Mouse (Mus musculus): ENCODE data around the gene Slc12a5. TPM values are rescaled to one million over a fixed set of nuclear protein-coding genes. Genes with fewer than 3 reads are reported as not detected.

Gene Slc12a5
- total and polyA plus RNA-seq, 3 experiments, result 0.50 to 1.3 TPM; not detected in 1

DNA sequence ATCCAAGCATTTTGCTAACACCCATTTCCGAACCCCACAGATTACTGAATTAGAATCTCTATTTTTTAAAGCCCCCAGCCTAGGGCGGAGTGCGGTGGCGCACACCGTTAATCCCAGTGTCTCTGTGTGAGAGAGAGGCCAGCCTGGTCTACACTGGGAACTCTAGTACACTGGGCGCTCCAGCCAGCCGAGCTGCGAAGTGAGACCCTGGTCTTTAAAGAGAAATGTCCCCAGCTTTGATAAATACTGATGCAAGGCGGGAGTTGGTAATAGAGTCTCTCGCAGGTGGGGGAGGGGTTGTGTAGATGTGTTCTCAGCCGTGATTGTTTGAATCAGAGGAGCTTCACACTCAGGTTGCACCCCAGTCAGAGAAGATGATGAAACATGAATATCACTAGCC, 21.5 kb upstream of the Slc12a5 start:
- H3K27me3 ChIP-seq (ENCODE audit: control insufficient read depth in 1 of 2, insufficient read depth in 2 of 2, low read length in 2 of 2), result no peaks in the 10 kb centered on the region
- H3K4me3 ChIP-seq (ENCODE audit: control insufficient read depth in 1 of 2, insufficient read depth in 1 of 2, low read depth in 2 of 2, low read length in 2 of 2), result no peak overlapping the region
- H3K27ac ChIP-seq (ENCODE audit: control insufficient read depth, low read depth, low read length), result no peak overlapping the region
- no peak overlapping the region for H3K9ac ChIP-seq (ENCODE audit: control insufficient read depth, low read depth, low read length, poor library complexity, severe bottlenecking)
- H3K36me3 ChIP-seq (ENCODE audit: control insufficient read depth in 1 of 2, insufficient read depth in 2 of 2, low read length in 2 of 2), result peaks cover 0 to 13% of the 10 kb centered on the region in 2 experiments; a peak in 2 of 4 replicates
- DNase-seq (ENCODE audit: low read depth, low spot score), result no peak
- TF ChIP-seq MAX (IDR thresholded peaks at IDR 0.05; ENCODE audit: low read length) (no peak), POLR2AphosphoS5 (IDR thresholded peaks at IDR 0.05; ENCODE audit: borderline replicate concordance, low read depth, low read length) (no peak), SIN3A (IDR thresholded peaks at IDR 0.05; ENCODE audit: low read length) (no peak), CHD1 (IDR thresholded peaks at IDR 0.05; ENCODE audit: low read depth, low read length) (no peak), MAZ (IDR thresholded peaks at IDR 0.05; ENCODE audit: low read depth, low read length) (no peak), POLR2A (IDR thresholded peaks at IDR 0.05; ENCODE audit: control insufficient read depth in 1 of 2, insufficient read depth in 1 of 2, low read depth in 1 of 2, low read length in 2 of 2, poor library complexity in 1 of 2) (no peak), NELFE (IDR thresholded peaks at IDR 0.05; ENCODE audit: low read depth, low read length) (no peak), MYB (IDR thresholded peaks at IDR 0.05; ENCODE audit: low read depth, low read length) (no peak), KAT2A (conservative IDR thresholded peaks at IDR 0.05; ENCODE audit: low read depth, low read length) (no peak), E2F4 (IDR thresholded peaks at IDR 0.05; ENCODE audit: borderline replicate concordance, low read depth, low read length) (no peak), POLR2AphosphoS2 (IDR thresholded peaks at IDR 0.05; ENCODE audit: low read length) (no peak), ZMIZ1 (IDR thresholded peaks at IDR 0.05; ENCODE audit: low read depth, low read length) (no peak), ZC3H11A (IDR thresholded peaks at IDR 0.05; ENCODE audit: low read depth, low read length) (no peak), ZNF384 (IDR thresholded peaks at IDR 0.05; ENCODE audit: low read depth, low read length) (no peak), TAL1 (IDR thresholded peaks at IDR 0.05; ENCODE audit: low read length) (no peak), TCF12 (IDR thresholded peaks at IDR 0.05; ENCODE audit: low read depth, low read length) (no peak), ZKSCAN1 (IDR thresholded peaks at IDR 0.05; ENCODE audit: low read depth, low read length) (no peak), JUND (IDR thresholded peaks at IDR 0.05; ENCODE audit: low read depth, low read length) (no peak), MXI1 (IDR thresholded peaks at IDR 0.05; ENCODE audit: low read depth, low read length) (no peak)
- H3K9me3 ChIP-seq (replicated peaks; ENCODE audit: insufficient read depth, low read length), result no peaks in the 10 kb centered on the region
- peaks cover 0 to 17% of the 10 kb centered on the region in 2 experiments for H3K4me1 ChIP-seq (ENCODE audit: control insufficient read depth in 1 of 2, insufficient read depth in 2 of 2, low read length in 2 of 2)
- H3K79me2 ChIP-seq (ENCODE audit: control insufficient read depth, insufficient read depth, low read length, poor library complexity), result no peaks in the 10 kb centered on the region

DNA sequence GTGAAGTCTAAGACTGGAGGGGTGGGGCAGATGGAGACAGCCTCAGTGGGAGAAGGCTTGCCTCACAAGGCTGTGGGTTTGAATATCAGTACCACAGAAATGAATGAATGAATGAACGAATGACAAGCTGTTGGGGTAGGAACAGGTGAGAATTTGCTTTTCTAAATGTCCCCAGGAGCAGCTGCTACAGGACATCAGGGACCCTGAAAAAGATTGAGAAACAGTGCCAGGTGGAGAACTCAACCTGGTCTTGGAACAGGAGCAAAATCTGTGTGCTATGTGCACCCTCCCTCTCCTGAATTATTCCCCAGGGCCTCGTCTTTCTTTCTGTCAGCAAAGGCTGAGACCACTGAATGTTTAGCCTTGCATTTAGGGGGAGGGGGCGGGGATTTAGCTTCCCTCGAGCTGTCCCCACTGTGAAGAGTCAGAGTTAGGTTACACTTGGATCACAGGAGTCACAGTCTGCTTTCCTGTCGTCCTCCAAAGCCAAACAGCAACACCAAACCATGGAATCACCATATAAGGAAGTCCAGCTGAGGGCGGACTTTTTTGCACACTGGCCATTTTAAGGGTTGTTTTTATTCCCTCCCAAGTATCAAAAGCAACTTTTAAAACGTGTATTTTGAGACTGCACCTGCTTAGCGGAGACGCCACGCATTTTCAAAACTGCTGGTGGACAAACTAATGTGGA, 20.3 kb upstream of the Slc12a5 start, which contains the start of gene Mmp9:
Mmp9 (plus strand) TSS at position 641 of the 691 bp plus-strand sequence.
- Histone ChIP-seq H3K4me3 (ENCODE audit: control insufficient read depth in 1 of 2, insufficient read depth in 1 of 2, low read depth in 2 of 2, low read length in 2 of 2) (no peak within 1 kb of the TSS), H3K27me3 (ENCODE audit: control insufficient read depth in 1 of 2, insufficient read depth in 2 of 2, low read length in 2 of 2) (no peaks in the 10 kb centered on the region), H3K9ac (ENCODE audit: control insufficient read depth, low read depth, low read length, poor library complexity, severe bottlenecking) (no peak within 1 kb of the TSS), H3K4me1 (ENCODE audit: control insufficient read depth in 1 of 2, insufficient read depth in 2 of 2, low read length in 2 of 2) (peaks cover 0 to 17% of the 10 kb centered on the region in 2 experiments), H3K9me3 (replicated peaks; ENCODE audit: insufficient read depth, low read length) (no peaks in the 10 kb centered on the region), H3K27ac (ENCODE audit: control insufficient read depth, low read depth, low read length) (no peak within 1 kb of the TSS), H3K79me2 (ENCODE audit: control insufficient read depth, insufficient read depth, low read length, poor library complexity) (no peaks in the 10 kb centered on the region), H3K36me3 (ENCODE audit: control insufficient read depth in 1 of 2, insufficient read depth in 2 of 2, low read length in 2 of 2) (peaks cover 0 to 13% of the 10 kb centered on the region in 2 experiments; a peak in 2 of 4 replicates)
- DNase-seq (ENCODE audit: low read depth, low spot score), result no peak
- TF ChIP-seq UBTF (IDR thresholded peaks at IDR 0.05; ENCODE audit: borderline replicate concordance, insufficient read depth, low read depth, low read length) (no peak), BHLHE40 (IDR thresholded peaks at IDR 0.05; ENCODE audit: borderline replicate concordance, low read depth, low read length) (no peak), NELFE (IDR thresholded peaks at IDR 0.05; ENCODE audit: low read depth, low read length) (no peak), CHD1 (IDR thresholded peaks at IDR 0.05; ENCODE audit: low read depth, low read length) (no peak)

Measured in MEL (cell line).